In genomic region chrX:152168521-152168920, GRCm38 (mm10) we compare ENCODE assay signal across 19 mouse cellular contexts. TPM values are rescaled to one million over a fixed set of nuclear protein-coding genes. Genes with fewer than 3 reads are reported as not detected.
DNase-seq lines count a peak whose midpoint lies in the region; ATAC-seq and TF ChIP-seq lines count a peak whose summit lies in the region.
"Had no signal": no experiment of that assay in that cellular context is flagged by ENCODE, and none has a peak within 500 bp of the region (broad histone marks: within the 10 kb centered on the region; RNA-seq: fewer than 3 reads in every experiment).

No protein-coding gene starts in this region.

- no peaks in the 10 kb centered on the region for H3K9me3 ChIP-seq in kidney, embryonic 14.5 days (ENCODE audit: control insufficient read depth, low read length)
- H3K9me3 ChIP-seq: forebrain, embryonic 10.5 days; heart, embryonic 15.5 days; hindbrain, embryonic 13.5 days; intestine, embryonic 15.5 days; liver, embryonic 15.5 days had no signal

- H3K4me3 ChIP-seq in heart, adult 2 months = no peak overlapping the region
- no peak overlapping the region for H3K4me3 ChIP-seq in kidney, embryonic 14.5 days (ENCODE audit: low read length)
- H3K4me3 ChIP-seq: forebrain, embryonic 10.5 days; heart, embryonic 15.5 days; hindbrain, embryonic 13.5 days; intestine, embryonic 15.5 days; left cerebral cortex, adult 2 months; liver, embryonic 15.5 days had no signal

- no peak overlapping the region for H3K4me2 ChIP-seq in kidney, embryonic 14.5 days (replicated peaks; ENCODE audit: low read depth, low read length)
- H3K4me2 ChIP-seq: heart, embryonic 15.5 days; hindbrain, embryonic 13.5 days; intestine, embryonic 15.5 days; liver, embryonic 15.5 days had no signal

- H3K27ac ChIP-seq in heart, adult 2 months = peak overlapping the region; percentile 34
- H3K27ac ChIP-seq in kidney, embryonic 14.5 days (ENCODE audit: low read depth, low read length) = no peak overlapping the region
- H3K27ac ChIP-seq: forebrain, embryonic 10.5 days; heart, embryonic 15.5 days; hindbrain, embryonic 13.5 days; intestine, embryonic 15.5 days; left cerebral cortex, adult 2 months; liver, embryonic 15.5 days had no signal

- peak; percentile 55 to 64 for DNase-seq in cerebellum, adult 18-20 months
- DNase-seq in cerebellum, adult 9-10 months = no peak
- DNase-seq in heart, adult 2 months = peak in 1 of 2 experiments; percentile 36
- no peak for DNase-seq in heart, adult 9 months (ENCODE audit: low spot score in 2 of 2)
- peak; percentile 49 for DNase-seq in kidney, postnatal 14 days
- DNase-seq in NIH3T3 (ENCODE audit: low read depth) = peak; percentile 31
- DNase-seq: gastrocnemius, postnatal 10 days; midbrain, embryonic 14.5 days; retina, postnatal 1 day; right cerebral cortex, postnatal 4 days; thymus, postnatal 14 days had no signal

- TF ChIP-seq EP300 in heart, adult 2 months (IDR thresholded peaks at IDR 0.05; ENCODE audit: insufficient read depth, low read depth, low read length) = no peak

- H3K9ac ChIP-seq in heart, adult 2 months (ENCODE audit: low read depth, low read length) = no peak overlapping the region
- no peak overlapping the region for H3K9ac ChIP-seq in kidney, embryonic 14.5 days (ENCODE audit: low read depth, low read length)
- H3K9ac ChIP-seq: heart, embryonic 15.5 days; hindbrain, embryonic 13.5 days; intestine, embryonic 15.5 days; liver, embryonic 15.5 days had no signal

- no peak for ATAC-seq in kidney, embryonic 14.5 days (ENCODE audit: low FRiP score, low TSS enrichment)
- no peak for ATAC-seq in erythroblast, adult 5-6 weeks (replicated peaks; ENCODE audit: low FRiP score, poor library complexity, severe bottlenecking)
- ATAC-seq: intestine, embryonic 15.5 days had no signal

- TF ChIP-seq CTCF in heart, adult 2 months (IDR thresholded peaks at IDR 0.05) = no peak

- H3K4me1 ChIP-seq in heart, adult 2 months (ENCODE audit: control insufficient read depth, insufficient read depth, low read length) = peaks cover 28% of the 10 kb centered on the region
- H3K4me1 ChIP-seq in kidney, embryonic 14.5 days (ENCODE audit: control insufficient read depth, insufficient read depth, low read length) = no peaks in the 10 kb centered on the region
- H3K4me1 ChIP-seq: intestine, embryonic 15.5 days; liver, embryonic 15.5 days had no signal

- intact Hi-C loops in heart, adult 2 months (cut with DNase I) = no loop called here

- WGBS in heart, adult 2 months = 26% methylated on average over 1 of the region's 1 CpGs
- 82% methylated on average over 1 of the region's 1 CpGs for WGBS in kidney, embryonic 14.5 days

- no peaks in the 10 kb centered on the region for H3K27me3 ChIP-seq in heart, adult 2 months (ENCODE audit: control insufficient read depth, insufficient read depth, low read length)
- H3K27me3 ChIP-seq in kidney, embryonic 14.5 days (ENCODE audit: control insufficient read depth, insufficient read depth, low read length) = peaks cover 5% of the 10 kb centered on the region; the same call in 1 of the 2 replicates

- peaks cover 15% of the 10 kb centered on the region for H3K36me3 ChIP-seq in heart, adult 2 months (ENCODE audit: control insufficient read depth, insufficient read depth, low read length)
- no peaks in the 10 kb centered on the region for H3K36me3 ChIP-seq in kidney, embryonic 14.5 days (ENCODE audit: control insufficient read depth, insufficient read depth, low read length)
- H3K36me3 ChIP-seq: forebrain, embryonic 10.5 days; heart, embryonic 15.5 days; hindbrain, embryonic 13.5 days; intestine, embryonic 15.5 days; liver, embryonic 15.5 days had no signal

- TF ChIP-seq POLR2A in heart, adult 2 months (IDR thresholded peaks at IDR 0.05; ENCODE audit: insufficient read depth, low read depth, low read length) = no peak

- no peaks in the 10 kb centered on the region for H3K79me2 ChIP-seq in heart, adult 2 months (replicated peaks; ENCODE audit: control insufficient read depth, insufficient read depth, low read length)

RNA-seq across cellular contexts. Expression of gene Iqsec2, which starts 24.5 kb away (rescaled TPM):
- 10 to 100 TPM; 61.3 to 75.9 TPM for total RNA-seq in heart, adult 2 months (2021)
- polyA plus RNA-seq in heart, adult 2 months (2012; rRNA removed) = 111 and 126 TPM in 2 replicates
- 3.8 and 4.0 TPM in 2 replicates for polyA plus RNA-seq in kidney, embryonic 14.5 days (2014; fragmentation: Nextera tagmentation; extraction: Ambion mirVana)
- 0.84 and 1.2 TPM in 2 replicates for total RNA-seq in erythroblast, adult 5-6 weeks (2015; ENCODE audit: low replicate concordance)
- 0.26 TPM in 1 of 2 replicates, not detected in the other for total RNA-seq in erythroblast, adult 5-6 weeks (2017; ENCODE audit: low replicate concordance)

Comparison
In these comparisons a context has a peak if more than half of its experiments do, and no peak if none do; other contexts are left out.
1. DNase-seq: peak in cerebellum, adult 18-20 months (2 of 2), kidney, postnatal 14 days (single experiment) and NIH3T3 (single experiment); none in cerebellum, adult 9-10 months (single experiment) and heart, adult 9 months (0 of 2).
2. RNA of gene Iqsec2, which starts 24.5 kb away (total RNA-seq): 61.3 to 75.9 TPM in heart, adult 2 months; 0.26 to 1.2 TPM in erythroblast, adult 5-6 weeks; every median in the first group is over 10 times any median in the second.